Mouse (Mus musculus) urinary bladder, postnatal 14 days (tissue): ENCODE measurements around the gene Aurkb.

Source experiments
- DNase-seq: peaks from one replicate; pipeline ENCODE4 v3.0.0; 2021; ENCODE audit warnings: low spot score

The Aurkb gene

GRCm38 (mm10) chr11:69064259-69065133 lies 19.0 kb downstream of the Aurkb start:
- DNase-seq, result no peak

- no peak for DNase-seq
These were observed 20.0 kb downstream of the Aurkb start for GRCm38 (mm10) chr11:69065394-69065925.

GRCm38 (mm10) chr11:69066163-69066861 lies 20.9 kb downstream of the Aurkb start:
- DNase-seq, result no peak

- DNase-seq, result peak; percentile 89
These were observed 21.5 kb downstream of the Aurkb start for GRCm38 (mm10) chr11:69066956-69067355.

GRCm38 (mm10) chr11:69067601-69068000 lies 22.2 kb downstream of the Aurkb start:
- peak; percentile 59 for DNase-seq

- no peak for DNase-seq
These were observed 24.6 kb downstream of the Aurkb start for GRCm38 (mm10) chr11:69070093-69070492.

GRCm38 (mm10) chr11:69070590-69071222 lies 25.3 kb downstream of the Aurkb start, which contains the start of gene Tmem107:
Gene Tmem107, plus strand, starts transcription at chr11:69070806.
- DNase-seq, result peak; percentile 96

- no peak for DNase-seq
These were observed 25.8 kb downstream of the Aurkb start for GRCm38 (mm10) chr11:69071262-69071661.

GRCm38 (mm10) chr11:69072234-69072633 lies 26.8 kb downstream of the Aurkb start:
- DNase-seq, result no peak

GRCm38 (mm10) chr11:69072666-69073064 lies 27.2 kb downstream of the Aurkb start:
- no peak for DNase-seq

GRCm38 (mm10) chr11:69073065-69073888 lies 27.8 kb downstream of the Aurkb start:
- DNase-seq, result peak; percentile 85

- no peak for DNase-seq
These were observed 28.7 kb downstream of the Aurkb start for GRCm38 (mm10) chr11:69073951-69074775.

GRCm38 (mm10) chr11:69074776-69075069 lies 29.3 kb downstream of the Aurkb start:
- no peak for DNase-seq

- no peak for DNase-seq
These were observed 30.5 kb downstream of the Aurkb start for GRCm38 (mm10) chr11:69075764-69076479.

GRCm38 (mm10) chr11:69076572-69076971 lies 31.1 kb downstream of the Aurkb start:
- no peak for DNase-seq

- no peak for DNase-seq
These were observed 31.9 kb downstream of the Aurkb start for GRCm38 (mm10) chr11:69077316-69077715.

GRCm38 (mm10) chr11:69078041-69078440 lies 32.6 kb downstream of the Aurkb start:
- no peak for DNase-seq

- DNase-seq, result no peak
These were observed 33.5 kb downstream of the Aurkb start for GRCm38 (mm10) chr11:69078805-69079438.

- DNase-seq, result no peak
These were observed 34.8 kb downstream of the Aurkb start for GRCm38 (mm10) chr11:69080102-69080854.
